Mouse (Mus musculus): ENCODE data around the gene 1110008L16Rik. TPM values are rescaled to one million over a fixed set of nuclear protein-coding genes. Genes with fewer than 3 reads are reported as not detected.
"Not testable (repeated sequence)": the region's sequence is repeated elsewhere in the genome, so short reads cannot be mapped to it uniquely, and the experiment has no call there.

1110008L16Rik gene
- polyA plus RNA-seq, 1 experiment, result 7.9 TPM

GRCm38 (mm10) chr12:55389132-55390081 lies 90.0 kb downstream of the 1110008L16Rik start:
- 11% methylated on average over 17 of the region's 17 CpGs for WGBS

GRCm38 (mm10) chr12:55392120-55392519 lies 92.7 kb downstream of the 1110008L16Rik start:
- TF ChIP-seq CTCF (IDR thresholded peaks at IDR 0.05; ENCODE audit: control insufficient read depth, insufficient read depth, low read length) (no peak), POLR2A (IDR thresholded peaks at IDR 0.05; ENCODE audit: borderline replicate concordance, control insufficient read depth, low read depth, low read length) (no peak)

More at GRCm38 (mm10) chr12:55389132-55390081, 90.0 kb downstream of the 1110008L16Rik start:
- Histone ChIP-seq H3K4me3 (replicated peaks; ENCODE audit: control insufficient read depth, low read depth, low read length) (peak overlapping the region; percentile 36), H3K4me1 (ENCODE audit: control insufficient read depth, insufficient read depth, low read length) (peaks cover 14% of the 10 kb centered on the region), H3K27ac (ENCODE audit: control insufficient read depth, insufficient read depth, low read depth, low read length, poor library complexity) (peak overlapping the region; percentile 90)
- TF ChIP-seq POLR2A (IDR thresholded peaks at IDR 0.05; ENCODE audit: borderline replicate concordance, control insufficient read depth, low read depth, low read length) (no peak), CTCF (IDR thresholded peaks at IDR 0.05; ENCODE audit: control insufficient read depth, insufficient read depth, low read length) (no peak)

GRCm38 (mm10) chr12:55392733-55393577 lies 93.6 kb downstream of the 1110008L16Rik start:
- no peak overlapping the region for H3K27ac ChIP-seq (ENCODE audit: control insufficient read depth, insufficient read depth, low read depth, low read length, poor library complexity)
- peaks cover 13% of the 10 kb centered on the region for H3K4me1 ChIP-seq (ENCODE audit: control insufficient read depth, insufficient read depth, low read length)
- H3K4me3 ChIP-seq (replicated peaks; ENCODE audit: control insufficient read depth, low read depth, low read length), result no peak overlapping the region
- no peak for TF ChIP-seq CTCF (IDR thresholded peaks at IDR 0.05; ENCODE audit: control insufficient read depth, insufficient read depth, low read length)
- TF ChIP-seq POLR2A (IDR thresholded peaks at IDR 0.05; ENCODE audit: borderline replicate concordance, control insufficient read depth, low read depth, low read length), result no peak
- WGBS, result 75% methylated on average over 11 of the region's 11 CpGs

More at GRCm38 (mm10) chr12:55392120-55392519, 92.7 kb downstream of the 1110008L16Rik start:
- Histone ChIP-seq H3K27ac (ENCODE audit: control insufficient read depth, insufficient read depth, low read depth, low read length, poor library complexity) (no peak overlapping the region), H3K4me1 (ENCODE audit: control insufficient read depth, insufficient read depth, low read length) (peaks cover 12% of the 10 kb centered on the region), H3K4me3 (replicated peaks; ENCODE audit: control insufficient read depth, low read depth, low read length) (no peak overlapping the region)

- WGBS, result 95% methylated on average over 14 of the region's 14 CpGs
- H3K4me1 ChIP-seq (ENCODE audit: control insufficient read depth, insufficient read depth, low read length); H3K27ac ChIP-seq (ENCODE audit: control insufficient read depth, insufficient read depth, low read depth, low read length, poor library complexity); H3K4me3 ChIP-seq (replicated peaks; ENCODE audit: control insufficient read depth, low read depth, low read length): not testable (repeated sequence)
Measured at GRCm38 (mm10) chr12:55395601-55396000, 96.2 kb downstream of the 1110008L16Rik start.

- no peak for TF ChIP-seq POLR2A (IDR thresholded peaks at IDR 0.05; ENCODE audit: borderline replicate concordance, control insufficient read depth, low read depth, low read length)
- peak; percentile 2; the same call in 1 of the 2 replicates for TF ChIP-seq CTCF (IDR thresholded peaks at IDR 0.05; ENCODE audit: control insufficient read depth, insufficient read depth, low read length)
- WGBS, result 75% methylated on average over 4 of the region's 4 CpGs
- H3K4me1 ChIP-seq (ENCODE audit: control insufficient read depth, insufficient read depth, low read length), result peaks cover 7% of the 10 kb centered on the region
- H3K27ac ChIP-seq (ENCODE audit: control insufficient read depth, insufficient read depth, low read depth, low read length, poor library complexity), result peak overlapping the region; percentile 69
- H3K4me3 ChIP-seq (replicated peaks; ENCODE audit: control insufficient read depth, low read depth, low read length), result no peak overlapping the region
Measured at GRCm38 (mm10) chr12:55396536-55396935, 97.2 kb downstream of the 1110008L16Rik start.

GRCm38 (mm10) chr12:55397544-55398239 lies 98.3 kb downstream of the 1110008L16Rik start:
- WGBS, result 47% methylated on average over 9 of the region's 9 CpGs
- peak overlapping the region; percentile 91 for H3K27ac ChIP-seq (ENCODE audit: control insufficient read depth, insufficient read depth, low read depth, low read length, poor library complexity)
- peak overlapping the region; percentile 63 for H3K4me3 ChIP-seq (replicated peaks; ENCODE audit: control insufficient read depth, low read depth, low read length)
- TF ChIP-seq POLR2A (IDR thresholded peaks at IDR 0.05; ENCODE audit: borderline replicate concordance, control insufficient read depth, low read depth, low read length), result no peak
- TF ChIP-seq CTCF (IDR thresholded peaks at IDR 0.05; ENCODE audit: control insufficient read depth, insufficient read depth, low read length), result no peak
- H3K4me1 ChIP-seq (ENCODE audit: control insufficient read depth, insufficient read depth, low read length), result peaks cover 7% of the 10 kb centered on the region

GRCm38 (mm10) chr12:55398240-55399127 lies 99.1 kb downstream of the 1110008L16Rik start:
- Histone ChIP-seq H3K4me3 (replicated peaks; ENCODE audit: control insufficient read depth, low read depth, low read length) (peak overlapping the region; percentile 84), H3K27ac (ENCODE audit: control insufficient read depth, insufficient read depth, low read depth, low read length, poor library complexity) (peak overlapping the region; percentile 91), H3K4me1 (ENCODE audit: control insufficient read depth, insufficient read depth, low read length) (peaks cover 7% of the 10 kb centered on the region)
- WGBS, result 1% methylated on average over 51 of the region's 51 CpGs
- TF ChIP-seq POLR2A (IDR thresholded peaks at IDR 0.05; ENCODE audit: borderline replicate concordance, control insufficient read depth, low read depth, low read length), result peak; percentile 77; the same call in 1 of the 2 replicates
- no peak for TF ChIP-seq CTCF (IDR thresholded peaks at IDR 0.05; ENCODE audit: control insufficient read depth, insufficient read depth, low read length)
